Mouse (Mus musculus) left cerebral cortex, postnatal 14 days (tissue): ENCODE results near the gene Slc1a5. TPM values are rescaled to one million over a fixed set of nuclear protein-coding genes. Genes with fewer than 3 reads are reported as not detected.

Source experiments
- DNase-seq, 2 experiments: peaks; one replicate each; pipeline ENCODE4 v3.0.0; 2021 to 2022; ENCODE audit warnings: low spot score in 2 of 2, mixed read lengths in 1 of 2
- intact Hi-C: fragments of 180-260 bp; cut with DNase I; formaldehyde crosslinking; loops from one replicate; pipeline ENCODE4 v1.15.1; 2025
- long read RNA-seq, 2 experiments: library from polyadenylated mRNA; stranded (forward); transcript quantifications; one replicate each; pipeline ENCODE4 v2.0.0; 2021
- total RNA-seq, 2 experiments: library from RNA; stranded (reverse); gene quantifications; 2 replicates each; pipeline ENCODE4 v1.2.3; 2021

The Slc1a5 gene
- total RNA-seq = 1 to 10 TPM; 3.8 to 5.7 TPM
- long read RNA-seq, experiment 1, transcript Slc1a5-201 (9 exons, 2,764 nt) = major isoform, 5 of 7 reads
- long read RNA-seq, experiment 1, partial matches to known transcripts = 0 of 7 reads
- long read RNA-seq, experiment 1, other reads (novel, unspliced or antisense) = 0 of 7 reads
- long read RNA-seq, experiment 2, transcript Slc1a5-201 (9 exons, 2,764 nt) = major isoform, 5 of 6 reads
- long read RNA-seq, experiment 2, partial matches to known transcripts = 0 of 6 reads
- long read RNA-seq, experiment 2, other reads (novel, unspliced or antisense) = 0 of 6 reads

- peak; percentile 66 to 71 for DNase-seq
- intact Hi-C loops = no loop called here
Measured at GRCm38 (mm10) chr7:16780825-16781554, at the start of gene Slc1a5. Gene Slc1a5, plus strand, starts transcription at chr7:16781340.

GRCm38 (mm10) chr7:16731893-16732422 is 49.2 kb upstream of the Slc1a5 start:
- intact Hi-C loops = loop anchor here (10.0 kb wide), 1 partner anchor 267 kb away; no protein-coding TSS in a partner anchor
- DNase-seq = no peak

DNA sequence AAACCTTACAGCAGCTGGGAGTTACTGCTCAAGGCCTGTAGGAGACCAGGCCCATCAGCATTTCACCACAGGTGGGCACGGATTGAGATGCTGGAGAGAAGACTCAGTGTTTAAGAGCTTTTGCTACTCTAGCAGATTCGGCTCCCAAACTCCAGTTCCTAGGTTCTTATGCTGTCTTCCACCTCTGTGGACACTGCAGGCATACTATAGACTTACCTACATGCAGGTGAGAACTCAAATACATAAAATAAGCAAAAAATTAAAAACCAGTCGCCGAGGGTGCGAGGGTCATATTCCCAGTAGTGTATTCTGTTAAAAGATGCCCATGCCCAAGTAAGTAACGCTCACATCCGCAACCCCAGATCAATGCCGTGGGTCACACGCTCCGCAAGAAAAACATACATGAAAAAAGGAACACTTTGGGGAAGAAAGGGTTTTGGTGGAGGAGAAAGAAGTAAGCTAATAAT is 43.5 kb upstream of the Slc1a5 start:
- DNase-seq = no peak
- intact Hi-C loops = loop anchor here (10.0 kb wide), 1 partner anchor 273 kb away; no protein-coding TSS in a partner anchor

DNA sequence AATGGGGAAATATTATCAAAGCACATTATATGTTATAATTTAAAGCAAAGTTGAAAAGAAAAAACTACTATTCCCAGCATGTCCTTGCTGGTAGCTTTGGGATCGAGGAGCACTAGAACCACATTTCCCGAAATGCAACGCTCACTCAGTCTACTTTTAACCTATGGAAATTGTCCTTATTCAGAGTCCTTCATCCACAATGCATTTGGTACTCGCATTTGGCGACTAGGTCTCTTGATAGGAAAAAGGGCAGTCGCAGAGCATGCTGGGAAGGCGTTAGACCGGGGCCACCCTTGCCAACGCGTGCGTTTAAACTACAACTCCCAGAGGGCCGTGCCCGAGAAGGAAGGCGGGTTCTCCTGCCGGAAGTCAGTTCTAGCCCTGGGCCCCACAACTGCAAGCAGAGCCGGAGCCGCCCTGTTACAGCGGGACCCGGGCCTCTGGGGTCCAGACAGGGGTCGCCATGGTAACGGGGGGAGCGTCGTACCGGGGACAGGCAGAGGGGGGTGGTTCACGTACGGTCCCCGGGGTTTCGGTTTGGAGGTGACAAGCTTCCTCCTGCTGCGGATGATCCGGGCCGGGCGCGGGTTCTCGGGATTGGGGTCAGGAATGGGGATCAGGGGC is 43.0 kb upstream of the Slc1a5 start, which contains the start of gene Ap2s1:
Gene Ap2s1, plus strand, starts transcription at position 338 of the 624 bp plus-strand sequence.
- intact Hi-C loops = loop anchor here (10.0 kb wide), 1 partner anchor 273 kb away; no protein-coding TSS in a partner anchor
- peak; percentile 98 to 99 for DNase-seq

DNA sequence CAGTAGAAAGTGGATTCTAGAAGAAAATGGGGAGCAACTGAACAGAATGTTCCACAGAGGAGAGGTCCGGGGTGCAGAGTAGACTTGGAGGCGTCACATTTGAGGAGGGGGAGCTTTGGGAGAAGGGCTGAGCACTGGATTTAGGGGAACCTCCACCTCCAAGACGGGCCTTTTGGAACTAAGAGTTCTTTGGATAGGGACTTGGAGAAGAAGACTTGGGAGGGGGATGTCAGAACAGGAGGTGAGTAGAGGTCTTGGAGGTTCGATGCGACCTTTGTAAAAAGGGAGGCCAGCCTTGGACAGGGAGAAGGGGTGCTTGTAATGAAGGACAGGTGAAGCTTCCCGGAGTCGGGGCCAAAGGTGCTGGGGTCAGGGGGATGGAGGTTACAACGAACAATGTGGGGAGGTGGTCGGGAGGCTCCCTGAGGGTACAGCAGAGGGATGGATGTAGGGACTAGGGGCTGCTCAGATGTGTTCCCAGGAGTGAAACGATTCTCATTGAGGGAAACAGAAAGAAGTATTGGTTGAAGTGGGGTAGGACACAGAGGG is 42.0 kb upstream of the Slc1a5 start:
- intact Hi-C loops = loop anchor here (10.0 kb wide), 1 partner anchor 274 kb away; no protein-coding TSS in a partner anchor

DNA sequence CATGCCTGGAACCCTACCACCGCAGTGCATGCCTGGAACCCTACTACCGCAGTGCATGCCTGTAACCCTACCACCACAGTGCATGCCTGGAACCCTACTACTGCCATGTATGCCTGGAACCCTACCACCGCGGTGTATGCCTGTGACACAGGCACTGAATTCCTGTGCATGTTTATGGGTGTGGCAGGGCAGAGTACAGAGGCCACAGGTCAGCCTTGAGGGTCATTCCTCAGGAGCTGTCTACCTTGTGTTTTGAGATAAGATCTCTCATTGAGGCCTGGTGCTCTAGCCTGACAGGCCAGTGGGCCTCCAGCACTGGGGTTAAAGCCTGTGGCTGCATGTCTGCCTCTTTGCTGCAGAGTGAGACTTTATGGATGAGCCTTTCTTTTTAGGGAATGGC is 35.8 kb upstream of the Slc1a5 start:
- DNase-seq = no peak
- intact Hi-C loops = loop anchor here (5.0 kb wide), 1 partner anchor 67 kb away; no protein-coding TSS in a partner anchor

More for the DNA sequence above, 42.0 kb upstream of the Slc1a5 start:
- DNase-seq = no peak

GRCm38 (mm10) chr7:16746093-16746492 is 35.0 kb upstream of the Slc1a5 start:
- intact Hi-C loops = loop anchor here (5.0 kb wide), 1 partner anchor 66 kb away; no protein-coding TSS in a partner anchor
- DNase-seq = peak; percentile 65 to 80

DNA sequence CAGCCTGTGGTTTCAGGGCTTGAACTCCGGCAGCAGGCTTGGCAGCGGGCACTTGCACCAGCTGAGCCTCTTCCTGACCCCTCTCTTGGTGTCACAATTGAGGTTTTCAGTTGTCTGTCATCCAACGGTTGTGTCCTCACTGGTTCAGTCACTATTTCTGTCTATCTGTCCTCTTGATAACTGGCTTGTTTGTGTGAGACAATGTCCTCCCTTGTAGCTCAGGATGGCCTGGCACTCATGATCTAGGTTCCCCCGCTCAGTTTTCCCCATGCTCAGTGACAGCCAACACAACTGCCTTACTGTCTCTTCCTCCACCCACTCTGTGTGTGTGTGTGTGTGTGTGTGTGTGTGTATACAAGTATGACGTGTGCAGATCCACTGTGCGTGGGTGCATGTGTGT is 33.5 kb upstream of the Slc1a5 start:
- intact Hi-C loops = loop anchor here (5.0 kb wide), 1 partner anchor 65 kb away; no protein-coding TSS in a partner anchor
- no peak for DNase-seq

DNA sequence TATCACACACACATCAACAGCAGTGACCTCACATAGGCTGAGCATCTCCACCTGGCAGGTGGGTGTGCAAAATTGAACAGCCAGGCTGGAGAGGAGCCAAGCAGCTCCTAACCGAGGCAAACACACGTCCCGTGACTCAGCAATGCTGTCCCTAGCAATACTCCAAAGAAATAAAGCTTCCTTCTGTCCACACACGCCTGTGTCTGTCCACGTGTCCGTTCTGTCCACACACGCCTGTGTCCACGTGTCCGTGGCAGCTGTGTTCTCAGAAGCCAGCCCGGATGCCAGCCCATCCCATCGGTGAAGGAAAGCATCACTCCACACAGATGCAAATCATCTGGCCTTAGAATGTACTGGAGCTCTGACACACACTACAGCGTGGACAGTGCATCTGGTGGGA is 29.1 kb upstream of the Slc1a5 start:
- peak in 1 of 2 experiments; percentile 52 for DNase-seq
- intact Hi-C loops = no loop called here

DNA sequence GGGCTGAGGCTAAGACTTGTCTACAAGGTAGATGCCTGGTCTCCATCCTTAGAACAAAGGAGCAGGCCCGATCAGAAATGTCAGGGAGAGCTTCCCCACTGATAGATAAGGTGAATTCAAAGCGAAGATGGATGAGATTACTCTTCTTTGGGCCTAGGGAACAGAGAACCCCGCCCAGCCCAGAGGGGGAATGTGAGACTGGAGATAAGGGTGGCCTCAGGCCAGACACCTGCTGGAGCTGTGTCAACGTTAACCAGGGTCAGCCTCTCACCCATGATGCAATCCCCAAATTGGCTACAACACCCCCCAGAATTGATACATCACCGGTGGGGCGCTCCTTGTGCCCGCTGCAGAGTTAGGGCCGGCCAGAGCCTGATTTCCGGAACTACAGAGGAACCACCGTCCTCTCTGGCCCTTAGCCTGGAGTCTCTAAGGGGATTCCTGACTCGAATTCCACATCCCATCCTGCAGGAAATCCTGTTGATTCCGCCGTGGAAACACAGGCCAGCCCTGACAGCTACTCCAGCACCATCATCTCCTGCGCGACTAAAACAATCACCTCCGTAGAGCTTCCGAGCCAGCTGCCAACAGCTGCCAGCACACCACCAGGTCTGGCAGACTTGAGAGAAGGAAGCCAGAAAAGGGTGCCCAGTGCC is 25.6 kb upstream of the Slc1a5 start:
- DNase-seq = no peak

DNA sequence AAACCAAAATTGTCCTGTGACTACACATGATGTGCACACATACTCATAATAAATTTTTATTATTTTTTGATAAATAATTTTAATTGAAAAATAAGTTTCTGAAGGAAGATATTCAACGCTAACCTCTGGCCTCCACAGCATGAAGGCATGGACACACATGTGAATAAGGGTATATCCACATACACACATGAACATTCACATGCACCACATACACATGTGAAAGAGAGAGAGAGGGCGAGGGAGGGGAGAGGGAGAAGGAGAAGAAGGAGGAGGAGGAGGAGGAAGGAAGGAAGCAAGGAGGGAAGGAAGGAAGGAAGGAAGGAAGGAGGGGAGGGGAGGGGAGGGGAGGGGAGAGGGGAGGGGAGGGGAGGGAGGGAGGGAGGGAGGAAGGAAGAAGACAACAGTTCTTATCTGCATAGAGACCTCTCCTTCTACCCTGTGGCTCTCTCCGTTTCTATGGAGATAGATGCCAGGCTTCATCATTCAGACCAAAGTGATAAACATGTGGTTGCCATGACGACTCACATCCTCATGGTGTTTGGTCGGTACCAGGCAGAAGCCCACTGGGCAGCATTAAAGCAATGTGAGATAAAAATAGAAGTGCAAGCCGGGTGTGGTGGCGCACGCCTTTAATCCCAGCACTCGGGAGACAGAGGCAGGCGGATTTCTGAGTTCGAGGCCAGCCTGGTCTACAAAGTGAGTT is 22.1 kb upstream of the Slc1a5 start:
- DNase-seq = peak in 1 of 2 experiments; percentile 38
- intact Hi-C loops = no loop called here

More for the DNA sequence above, 25.6 kb upstream of the Slc1a5 start:
- intact Hi-C loops = no loop called here

- no peak for DNase-seq
- intact Hi-C loops = loop anchor here (5.0 kb wide), 1 partner anchor 37 kb away; no protein-coding TSS in a partner anchor
Measured at GRCm38 (mm10) chr7:16760292-16760691, 20.8 kb upstream of the Slc1a5 start.

DNA sequence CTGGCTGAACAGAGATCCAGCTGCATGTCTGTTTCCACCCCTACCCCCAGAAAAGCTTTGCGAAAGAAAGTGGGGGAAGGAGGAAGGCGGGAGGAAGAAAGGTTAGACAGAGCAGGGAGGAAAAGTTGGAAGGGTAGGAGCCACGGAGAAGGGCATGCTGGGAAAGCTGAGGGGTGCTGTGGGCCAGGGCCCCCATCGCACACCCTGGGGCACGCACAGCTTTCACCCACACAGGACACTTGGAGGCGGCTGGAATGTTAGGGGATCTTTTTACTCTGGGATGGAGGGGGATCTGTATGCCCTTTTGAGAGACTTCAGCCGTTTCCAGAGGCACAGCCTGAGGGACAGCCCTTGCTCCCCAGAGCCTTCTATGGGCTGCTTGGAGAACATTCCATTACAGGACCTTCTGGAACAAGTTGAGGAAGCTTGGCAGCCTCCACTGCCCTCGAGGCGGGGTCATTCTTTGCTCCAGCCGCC is 20.1 kb upstream of the Slc1a5 start:
- intact Hi-C loops = loop anchor here (5.0 kb wide), 1 partner anchor 36 kb away; no protein-coding TSS in a partner anchor

GRCm38 (mm10) chr7:16761630-16762029 is 19.5 kb upstream of the Slc1a5 start:
- intact Hi-C loops = loop anchor here (5.0 kb wide), 1 partner anchor 36 kb away; no protein-coding TSS in a partner anchor
- DNase-seq = no peak

More for the DNA sequence above, 20.1 kb upstream of the Slc1a5 start:
- no peak for DNase-seq

GRCm38 (mm10) chr7:16763463-16764218 is 17.5 kb upstream of the Slc1a5 start:
- intact Hi-C loops = loop anchor here (5.0 kb wide), 1 partner anchor 34 kb away; no protein-coding TSS in a partner anchor
- no peak for DNase-seq

- intact Hi-C loops = no loop called here
- DNase-seq = no peak
Measured at GRCm38 (mm10) chr7:16766443-16766842, 14.7 kb upstream of the Slc1a5 start.

DNA sequence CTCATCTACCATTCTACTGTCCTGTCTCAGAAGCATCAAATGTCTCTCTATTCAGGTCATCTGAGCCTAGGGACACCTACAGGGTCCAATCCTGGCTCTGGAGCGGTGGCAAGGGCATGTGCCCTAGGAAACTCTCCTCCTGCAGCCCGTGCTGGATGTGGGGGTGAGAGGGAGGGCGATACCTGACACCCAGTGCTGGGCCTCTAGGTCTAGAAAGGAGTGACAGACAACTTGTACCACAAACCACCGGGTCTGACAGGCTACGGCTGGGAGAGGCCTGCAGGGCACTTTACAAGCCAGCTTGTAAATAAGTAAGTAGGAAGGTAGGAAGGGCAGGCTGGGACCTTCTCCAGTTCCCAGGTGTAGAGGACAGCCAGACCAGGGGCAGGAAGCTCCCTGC is 5.3 kb upstream of the Slc1a5 start:
- intact Hi-C loops = no loop called here
- no peak for DNase-seq
